Mouse (Mus musculus) MEL (cell line): ENCODE measurements at regions not wholly inside any gene's neighbourhood (a gene's known extent, or its start where the extent isn't known, plus 50 kb on each side); places are given as distances from the start of the nearest gene placed in this dataset.

Experiments
- DNase-seq: peaks from one replicate; pipeline ENCODE4 v3.0.0; 2011; ENCODE audit warnings: low read depth, low spot score
- H3K27ac ChIP-seq: 2 replicates; pipeline ENCODE4 v1.5.1; 2012; ENCODE audit warnings: low read depth, mild to moderate bottlenecking, control low read depth, low read length, moderate library complexity; ENCODE audit not compliant: control insufficient read depth
- H3K27me3 ChIP-seq, 2 experiments: fragments of 150-350 bp in 1 of 2; sonication (generic) in 1 of 2; 2 replicates each; pipeline ENCODE4 v1.6.1; 2012; ENCODE audit warnings: low read length in 2 of 2, mild to moderate bottlenecking in 2 of 2, improper control_type of control experiment in 1 of 2, moderate library complexity in 1 of 2; ENCODE audit not compliant: insufficient read depth in 2 of 2, control insufficient read depth in 1 of 2
- H3K36me3 ChIP-seq, 2 experiments: 2 replicates each; pipeline ENCODE4 v1.6.1; 2012 to 2014; ENCODE audit warnings: low read length in 2 of 2, improper control_type of control experiment in 1 of 2, inconsistent platforms in 1 of 2, mild to moderate bottlenecking in 1 of 2; ENCODE audit not compliant: insufficient read depth in 2 of 2, control insufficient read depth in 1 of 2
- H3K4me1 ChIP-seq, 2 experiments: fragments of 150-350 bp in 1 of 2; sonication (generic) in 1 of 2; 2 replicates each; pipeline ENCODE4 v1.6.1; 2012; ENCODE audit warnings: low read length in 2 of 2, improper control_type of control experiment in 1 of 2, mild to moderate bottlenecking in 1 of 2; ENCODE audit not compliant: insufficient read depth in 2 of 2, control insufficient read depth in 1 of 2
- H3K4me3 ChIP-seq, 2 experiments: fragments of 150-350 bp in 1 of 2; sonication (generic) in 1 of 2; 2 replicates each; pipeline ENCODE4 v1.5.1; 2012; ENCODE audit warnings: low read depth in 2 of 2, low read length in 2 of 2, mild to moderate bottlenecking in 2 of 2, moderate library complexity in 2 of 2, control low read depth in 1 of 2, improper control_type of control experiment in 1 of 2; ENCODE audit not compliant: control insufficient read depth in 1 of 2, insufficient read depth in 1 of 2
- H3K79me2 ChIP-seq: 2 replicates; pipeline ENCODE4 v1.6.1; 2012; ENCODE audit warnings: mild to moderate bottlenecking, low read length, moderate library complexity; ENCODE audit not compliant: control insufficient read depth, poor library complexity, insufficient read depth
- H3K9ac ChIP-seq: 2 replicates; pipeline ENCODE4 v1.6.1; 2012; ENCODE audit warnings: low read depth, mild to moderate bottlenecking, control low read depth, low read length, moderate library complexity; ENCODE audit not compliant: control insufficient read depth, poor library complexity, severe bottlenecking
- H3K9me3 ChIP-seq: fragments of 150-350 bp; sonication (generic); replicated peaks from 2 replicates; pipeline ENCODE4 v1.6.1; 2012; ENCODE audit warnings: mild to moderate bottlenecking, low read length, improper control_type of control experiment, moderate library complexity; ENCODE audit not compliant: insufficient read depth
- BHLHE40 ChIP-seq: IDR thresholded peaks from 2 replicates; pipeline ENCODE4 v1.6.1; 2012; ENCODE audit warnings: low read depth, mild to moderate bottlenecking, inconsistent platforms, low read length, improper control_type of control experiment, borderline replicate concordance
- CHD2 ChIP-seq: IDR thresholded peaks from 2 replicates; pipeline ENCODE4 v1.6.1; 2011; ENCODE audit warnings: low read length, improper control_type of control experiment
- E2F4 ChIP-seq: IDR thresholded peaks from 2 replicates; pipeline ENCODE4 v1.6.1; 2011; ENCODE audit warnings: low read depth, low read length, improper control_type of control experiment, borderline replicate concordance
- EP300 ChIP-seq, 2 experiments: IDR thresholded peaks; 2 replicates each; pipeline ENCODE4 v1.6.1; 2011; ENCODE audit warnings: improper control_type of control experiment in 2 of 2, low read length in 2 of 2, low read depth in 1 of 2, mild to moderate bottlenecking in 1 of 2
- GABPA ChIP-seq: IDR thresholded peaks from 2 replicates; pipeline ENCODE4 v1.6.1; 2012; ENCODE audit warnings: low read depth, mild to moderate bottlenecking, inconsistent platforms, low read length, improper control_type of control experiment, moderate library complexity
- JUND ChIP-seq: IDR thresholded peaks from 2 replicates; pipeline ENCODE4 v1.6.1; 2011; ENCODE audit warnings: low read depth, mild to moderate bottlenecking, improper control_type of control experiment, low read length
- MAFK ChIP-seq: IDR thresholded peaks from 2 replicates; pipeline ENCODE4 v1.6.1; 2011; ENCODE audit warnings: low read depth, mild to moderate bottlenecking, low read length, improper control_type of control experiment, borderline replicate concordance
- MAX ChIP-seq: IDR thresholded peaks from 2 replicates; pipeline ENCODE4 v1.6.1; 2011; ENCODE audit warnings: low read length, improper control_type of control experiment
- MAZ ChIP-seq: IDR thresholded peaks from 2 replicates; pipeline ENCODE4 v1.6.1; 2012; ENCODE audit warnings: low read depth, mild to moderate bottlenecking, inconsistent platforms, low read length, improper control_type of control experiment
- MYB ChIP-seq: IDR thresholded peaks from 2 replicates; pipeline ENCODE4 v1.6.1; 2011; ENCODE audit warnings: mild to moderate bottlenecking, low read depth, low read length, improper control_type of control experiment
- NELFE ChIP-seq: IDR thresholded peaks from 2 replicates; pipeline ENCODE4 v1.6.1; 2011; ENCODE audit warnings: low read depth, low read length, improper control_type of control experiment
- RAD21 ChIP-seq: IDR thresholded peaks from 2 replicates; pipeline ENCODE4 v1.6.1; 2011; ENCODE audit warnings: mild to moderate bottlenecking, low read depth, low read length, improper control_type of control experiment
- SIN3A ChIP-seq: IDR thresholded peaks from 2 replicates; pipeline ENCODE4 v1.6.1; 2012; ENCODE audit warnings: low read length, improper control_type of control experiment, inconsistent platforms
- TAL1 ChIP-seq: IDR thresholded peaks from 2 replicates; pipeline ENCODE4 v1.6.1; 2012; ENCODE audit warnings: mild to moderate bottlenecking, inconsistent platforms, low read length, moderate library complexity, mixed read lengths
- UBTF ChIP-seq: IDR thresholded peaks from 2 replicates; pipeline ENCODE4 v1.6.1; 2012; ENCODE audit warnings: low read depth, mild to moderate bottlenecking, inconsistent platforms, low read length, improper control_type of control experiment, moderate library complexity, borderline replicate concordance; ENCODE audit not compliant: insufficient read depth
- ZKSCAN1 ChIP-seq: IDR thresholded peaks from 2 replicates; pipeline ENCODE4 v1.6.1; 2012; ENCODE audit warnings: low read depth, mild to moderate bottlenecking, inconsistent platforms, low read length, improper control_type of control experiment, moderate library complexity

DNA sequence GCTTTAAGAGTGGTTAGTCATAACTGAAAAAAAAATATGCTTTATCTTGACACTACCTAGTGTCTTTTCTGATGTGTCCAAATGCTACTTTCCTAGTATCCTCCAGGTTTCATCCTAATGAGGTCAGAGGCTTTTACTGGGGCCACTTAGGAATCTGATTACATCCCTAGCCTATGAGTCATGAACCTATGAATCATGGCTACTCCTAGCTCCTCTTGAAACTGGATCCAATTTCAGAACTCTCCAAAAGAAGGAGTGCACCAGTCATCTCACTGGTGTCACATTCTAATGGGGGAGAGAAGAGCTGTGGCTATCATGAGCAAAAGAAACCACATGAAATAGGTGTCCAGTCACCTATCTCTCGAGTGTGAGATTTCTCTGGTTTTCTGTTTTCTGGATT lies 432.6 kb downstream of the 4930474N05Rik start:
- no peak for DNase-seq
- H3K9ac ChIP-seq = no peak overlapping the region
- no peaks in the 10 kb centered on the region for H3K4me1 ChIP-seq
- no peaks in the 10 kb centered on the region for H3K9me3 ChIP-seq
- no peak overlapping the region for H3K4me3 ChIP-seq
- H3K27me3 ChIP-seq = no peaks in the 10 kb centered on the region
- TF ChIP-seq BHLHE40 = no peak
- TF ChIP-seq TAL1 = no peak
- no peak for TF ChIP-seq MAFK
- TF ChIP-seq MYB = no peak
- no peak for TF ChIP-seq MAZ
- no peak for TF ChIP-seq EP300 (IDR thresholded peaks at IDR 0.05; ENCODE audit: low read depth in 1 of 2, low read length in 2 of 2)
- no peak for TF ChIP-seq SIN3A
- no peak for TF ChIP-seq RAD21
- no peak for TF ChIP-seq UBTF
- no peak for TF ChIP-seq E2F4
- no peak for TF ChIP-seq MAX
- TF ChIP-seq GABPA = no peak
- TF ChIP-seq NELFE = no peak
- no peaks in the 10 kb centered on the region for H3K36me3 ChIP-seq
- H3K27ac ChIP-seq = no peak overlapping the region
- no peaks in the 10 kb centered on the region for H3K79me2 ChIP-seq

DNA sequence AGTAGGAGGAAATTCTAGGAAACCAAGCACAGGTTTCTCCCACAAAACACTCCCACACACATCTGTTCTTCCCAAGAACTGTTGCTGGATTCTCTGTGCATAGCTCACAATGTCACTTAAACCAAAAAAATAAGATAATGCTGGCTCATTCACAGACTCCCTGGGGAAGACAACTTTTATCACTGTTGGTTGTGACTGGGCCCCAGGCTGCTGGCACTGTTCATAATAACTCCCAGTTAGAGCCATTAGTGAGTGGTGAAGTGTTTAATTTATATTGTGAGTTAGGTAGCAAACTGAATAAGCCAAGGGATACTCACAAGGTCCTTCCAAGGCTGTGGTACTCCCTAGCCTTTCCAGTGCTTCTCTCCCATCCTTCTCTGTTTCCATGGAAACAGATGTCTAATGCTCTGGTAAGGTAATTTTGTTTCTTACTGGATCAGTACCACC lies 430.9 kb downstream of the 4930474N05Rik start:
- DNase-seq = no peak
- Histone ChIP-seq H3K36me3 (no peaks in the 10 kb centered on the region), H3K9ac (no peak overlapping the region), H3K27ac (no peak overlapping the region), H3K4me3 (no peak overlapping the region), H3K27me3 (no peaks in the 10 kb centered on the region), H3K9me3 (no peaks in the 10 kb centered on the region), H3K79me2 (no peaks in the 10 kb centered on the region), H3K4me1 (no peaks in the 10 kb centered on the region)
- TF ChIP-seq CHD2 (no peak), JUND (no peak), ZKSCAN1 (no peak), MYB (no peak)
- TF ChIP-seq, all 39 proteins: peak for 0
